Mouse (Mus musculus) lung, postnatal 4 days (tissue): ENCODE measurements around the gene Lrrc75a.
A peak's percentile ranks its signal among the peaks of the same experiment; 100 is the strongest.

Experiments
- DNase-seq, 2 experiments: peaks; one replicate each; pipeline ENCODE4 v3.0.0; 2021

Lrrc75a gene

GRCm38 (mm10) chr11:62644602-62645336, 3.6 kb downstream of the Lrrc75a start:
- no peak for DNase-seq

DNA sequence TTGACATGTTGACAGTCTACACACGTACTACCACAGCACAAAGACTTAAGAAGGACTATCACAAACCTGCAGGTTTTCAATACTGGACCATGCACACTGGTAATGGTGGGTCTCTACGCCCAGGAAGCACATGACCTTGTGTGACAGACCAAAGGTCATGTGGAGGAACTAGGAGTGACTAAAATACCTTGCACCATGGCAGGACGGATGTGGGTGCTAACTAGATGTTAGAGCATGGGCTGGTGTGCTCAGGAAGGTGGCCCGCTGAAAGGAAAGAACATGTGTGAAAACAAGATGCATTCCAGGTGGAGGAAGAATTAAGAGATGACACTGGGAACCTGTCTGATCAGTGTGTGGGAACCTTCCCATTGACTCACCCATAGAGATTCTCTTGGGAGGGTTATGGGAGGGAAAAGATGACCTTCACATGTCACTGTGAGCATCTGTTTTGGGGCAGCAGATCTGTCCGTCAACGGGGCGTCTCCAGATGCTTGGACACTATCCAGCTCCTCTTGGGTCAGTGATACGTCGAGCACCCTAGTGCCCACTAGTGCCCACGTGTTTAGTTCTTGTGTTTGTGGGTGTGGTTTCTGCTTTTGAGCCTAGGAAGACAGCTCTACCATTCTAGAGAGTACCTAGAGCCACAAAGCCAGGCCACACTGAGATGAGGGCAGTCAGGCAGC, 4.5 kb downstream of the Lrrc75a start:
- DNase-seq: no peak

DNA sequence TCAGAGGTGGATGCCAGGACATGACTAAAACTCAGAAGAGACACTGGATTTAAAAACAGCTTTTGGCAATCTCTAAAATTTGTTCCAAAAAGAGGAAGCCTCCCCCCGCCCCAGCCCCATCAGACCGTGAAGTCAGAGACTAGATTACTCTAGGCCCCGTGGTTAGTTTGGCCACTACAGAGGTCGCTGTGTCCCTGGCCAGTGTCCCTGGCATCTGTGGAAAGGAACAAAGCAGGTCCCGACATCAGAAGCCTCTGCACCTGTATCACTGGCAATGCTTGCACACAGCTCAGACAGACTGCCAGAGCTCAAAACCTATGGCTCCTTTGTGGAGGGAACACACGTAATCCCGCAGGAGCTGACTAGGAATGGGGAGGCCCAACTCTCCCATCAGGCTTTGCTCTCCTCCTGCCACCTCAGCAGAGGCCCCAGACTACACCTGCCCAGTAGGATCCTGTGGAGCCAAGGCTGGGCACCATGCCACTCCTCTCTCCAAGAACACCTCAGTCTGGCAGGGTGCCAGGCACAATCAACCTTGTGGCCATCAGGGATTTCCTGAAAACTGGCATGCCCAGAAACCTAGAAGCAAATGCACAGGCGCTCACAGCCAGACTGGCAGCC, 5.2 kb downstream of the Lrrc75a start:
- peak; percentile 82 to 90 for DNase-seq

DNA sequence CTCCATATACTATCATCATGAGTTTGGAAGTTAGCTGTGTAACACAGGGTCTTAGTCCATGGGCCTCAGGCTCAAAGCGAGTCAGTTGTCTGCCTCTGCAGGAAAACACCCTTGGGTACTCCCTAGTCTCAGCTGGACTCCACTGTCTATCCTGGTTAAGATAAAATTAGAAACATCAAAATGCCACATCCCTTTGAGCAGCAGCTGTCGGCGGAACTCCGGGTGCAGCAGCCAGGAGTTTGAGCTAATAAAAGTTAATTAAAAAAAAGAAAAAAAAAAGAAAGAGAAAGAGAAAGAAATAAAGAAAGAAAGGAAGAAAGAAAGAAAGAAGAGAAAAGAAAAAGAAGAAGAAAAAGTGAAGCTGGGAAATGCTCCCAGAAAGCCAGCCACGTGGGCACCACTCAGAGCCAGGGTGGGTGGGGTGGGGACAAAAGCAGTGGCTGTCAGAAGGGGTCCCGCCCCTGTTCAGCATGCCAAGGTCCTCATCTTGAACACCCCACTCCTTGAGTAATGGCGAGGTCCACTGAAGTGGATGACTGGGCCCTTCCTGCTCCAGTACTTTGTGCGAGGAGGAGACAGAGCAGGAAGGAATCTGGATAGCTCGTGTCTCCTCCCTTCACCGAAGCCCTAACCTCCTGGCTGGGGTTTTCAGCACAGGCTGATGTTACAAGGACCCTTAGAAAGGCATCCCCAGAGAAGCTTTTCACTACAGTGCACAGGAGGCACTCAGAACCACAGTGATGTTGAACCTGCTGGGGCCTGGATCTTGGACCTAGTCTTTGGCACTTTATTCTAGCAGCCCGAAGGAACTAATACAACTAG, 6.1 kb downstream of the Lrrc75a start:
- peak; percentile 33 to 72 for DNase-seq

- no peak for DNase-seq
These were observed 7.9 kb downstream of the Lrrc75a start for GRCm38 (mm10) chr11:62640378-62640777.

GRCm38 (mm10) chr11:62638402-62638801, 9.9 kb downstream of the Lrrc75a start:
- no peak for DNase-seq

DNA sequence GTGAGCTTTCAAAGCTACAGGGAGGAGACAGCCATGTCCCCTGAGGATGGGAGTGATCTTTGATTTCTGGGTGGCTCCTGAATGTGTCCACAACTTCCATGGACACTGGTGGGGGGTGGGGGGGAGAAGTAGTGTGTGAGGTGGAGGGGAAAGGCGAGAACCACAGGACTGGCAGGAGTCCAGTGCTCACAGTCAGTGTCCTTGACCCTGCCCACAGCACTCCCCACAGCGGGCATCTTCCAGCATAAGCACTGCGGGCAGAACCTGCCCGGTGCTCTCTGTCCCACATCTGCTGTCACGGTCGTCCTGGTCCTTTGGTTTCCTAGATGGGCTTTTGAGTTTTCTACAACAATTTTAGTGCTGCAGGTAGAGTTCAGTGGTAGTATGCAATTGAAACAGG, 10.5 kb downstream of the Lrrc75a start:
- DNase-seq: no peak

DNA sequence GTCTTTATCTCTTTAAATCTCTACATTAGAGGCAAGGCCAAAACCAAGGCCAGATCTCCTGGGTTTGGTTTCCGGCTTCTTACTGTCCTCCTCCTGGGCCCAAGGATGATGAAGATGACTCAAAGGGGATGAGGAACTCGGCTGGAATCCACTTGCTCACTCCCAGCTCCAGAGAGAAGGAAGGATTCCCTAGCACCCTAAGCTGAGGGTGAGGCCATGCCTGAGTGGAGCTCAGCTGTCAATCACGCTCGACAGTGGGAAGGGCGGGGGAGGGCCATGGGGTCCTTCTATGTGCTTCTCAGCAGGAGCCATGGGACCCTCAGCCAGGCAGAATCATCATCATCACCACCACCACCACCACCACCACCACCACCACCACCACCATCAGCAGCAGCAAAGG, 10.9 kb downstream of the Lrrc75a start:
- DNase-seq: no peak

- peak in 1 of 2 experiments; percentile 37 for DNase-seq
These were observed 11.5 kb downstream of the Lrrc75a start for GRCm38 (mm10) chr11:62636840-62637221.

DNA sequence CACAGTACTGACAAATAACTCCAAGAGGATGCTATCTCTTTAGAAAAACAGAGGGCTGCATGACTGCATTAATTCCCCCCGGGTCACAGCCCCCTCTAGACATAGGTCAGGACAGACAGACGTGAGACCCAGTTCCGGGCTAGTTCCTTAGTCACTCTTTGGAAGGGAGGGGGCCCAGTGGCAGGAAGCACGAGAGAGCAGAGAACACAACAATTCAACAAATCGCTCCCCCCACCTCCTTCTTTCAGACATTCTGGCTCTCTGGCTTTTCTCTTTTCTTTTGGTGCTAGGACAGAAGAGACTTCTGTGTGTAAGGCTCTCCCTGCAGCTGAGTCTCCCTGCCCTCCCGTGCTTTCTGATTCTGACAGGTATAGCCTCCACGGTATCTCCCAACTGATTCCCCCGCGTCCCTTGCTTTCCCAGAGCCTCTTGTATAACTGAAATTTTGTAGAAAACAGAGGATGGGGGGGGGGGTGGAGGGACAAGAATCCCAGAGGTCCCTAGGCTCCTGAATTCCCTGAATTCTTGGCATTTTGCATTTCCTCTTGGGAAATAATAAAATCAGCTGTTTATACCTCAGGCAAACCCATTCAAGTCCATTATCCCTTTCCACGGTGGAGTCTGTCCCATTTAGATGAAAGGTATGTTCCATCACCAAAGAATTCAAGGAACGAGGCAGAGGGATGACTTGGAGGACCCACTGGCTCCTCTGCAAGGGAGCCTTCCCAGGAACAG, 12.1 kb downstream of the Lrrc75a start:
- DNase-seq: no peak

- no peak for DNase-seq
These were observed 12.9 kb downstream of the Lrrc75a start for GRCm38 (mm10) chr11:62635406-62635805.

GRCm38 (mm10) chr11:62631138-62631537, 17.2 kb downstream of the Lrrc75a start:
- DNase-seq: no peak

GRCm38 (mm10) chr11:62630225-62630821, 18.0 kb downstream of the Lrrc75a start:
- no peak for DNase-seq

DNA sequence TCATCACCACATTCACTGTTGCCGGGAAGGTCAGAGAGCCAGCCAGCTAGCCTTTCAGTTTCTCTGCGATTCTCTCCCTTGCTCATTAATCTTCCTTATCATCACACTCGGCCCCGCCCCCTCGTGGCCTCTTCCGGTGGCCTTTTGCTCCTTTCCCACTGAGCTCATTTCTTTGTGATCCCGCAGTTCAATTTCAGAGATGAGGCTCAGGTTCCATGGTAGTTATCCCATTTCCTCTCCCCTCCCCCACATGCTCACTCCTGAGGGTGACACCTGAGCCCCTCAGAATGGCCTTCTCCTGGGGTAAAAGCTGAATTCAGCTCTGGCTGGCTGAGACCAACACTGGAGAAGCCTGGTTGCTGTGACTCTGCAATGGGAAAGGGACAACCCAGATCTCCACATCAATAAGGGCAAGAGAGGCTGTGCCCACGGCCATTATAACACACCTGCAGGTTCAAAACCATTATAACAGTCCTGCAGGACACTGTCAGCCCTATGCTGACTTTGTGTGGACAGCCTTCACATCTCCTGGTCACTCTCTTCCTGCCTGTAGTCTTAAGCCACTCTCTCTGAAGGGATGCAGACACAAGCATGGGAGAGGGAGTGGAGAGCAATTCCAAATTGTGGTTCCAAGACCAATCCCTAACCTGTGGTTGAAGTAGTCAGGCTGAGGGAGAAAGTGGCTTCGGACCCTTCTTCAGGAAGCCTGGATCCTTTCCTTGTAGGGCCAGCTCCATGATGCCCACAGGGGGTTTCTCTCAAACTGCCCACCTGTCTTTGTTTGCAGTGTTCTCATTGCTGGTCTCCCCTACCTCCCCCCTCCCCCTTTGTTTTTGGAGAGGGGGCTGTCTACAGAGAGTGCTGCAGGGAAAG, 18.7 kb downstream of the Lrrc75a start:
- no peak for DNase-seq

DNA sequence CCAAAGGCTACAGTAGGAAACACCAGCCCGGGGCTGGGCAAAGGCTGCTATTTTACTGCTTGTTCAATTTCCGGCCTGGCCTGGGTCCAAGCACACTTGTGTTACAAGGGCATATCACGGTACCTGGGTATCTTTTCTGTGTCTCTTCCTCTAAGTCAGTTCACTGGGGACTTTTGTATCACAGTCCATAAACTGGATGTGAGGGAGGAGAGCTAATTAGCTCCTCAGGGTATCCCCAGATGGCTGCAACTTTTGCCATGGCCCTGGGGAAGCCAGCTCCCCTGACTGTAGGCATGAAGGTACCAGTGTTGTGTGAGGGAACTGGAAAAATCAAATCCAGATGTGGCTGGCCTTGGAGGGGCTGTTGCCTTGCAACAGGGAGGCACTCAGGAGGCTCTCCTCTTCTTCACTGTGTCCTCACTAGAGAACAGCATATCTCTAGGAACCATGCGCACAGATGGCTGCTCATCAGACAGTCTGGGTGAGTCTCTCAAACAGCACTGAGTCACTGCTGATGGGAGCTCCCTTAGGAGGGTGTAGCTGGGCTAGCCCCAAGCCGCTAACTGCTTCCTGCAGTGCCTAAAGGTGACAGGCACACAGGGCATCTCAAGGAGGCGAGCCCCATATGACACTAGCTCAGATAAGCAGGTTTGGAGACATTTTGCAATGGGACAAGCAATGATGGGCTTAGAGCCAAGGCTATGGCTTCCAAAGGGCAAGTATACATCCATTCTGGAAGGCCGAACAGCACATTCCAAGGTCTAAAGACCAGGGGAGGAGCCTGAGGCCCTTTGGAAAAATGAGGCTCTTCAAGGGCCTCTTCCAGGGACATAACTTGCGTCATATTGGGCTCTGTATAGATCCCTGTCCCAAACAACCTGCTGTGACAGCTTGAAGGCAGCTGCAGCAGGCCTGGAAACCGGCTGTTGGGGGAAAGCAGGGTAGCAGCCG, 23.7 kb downstream of the Lrrc75a start:
- peak; percentile 45 to 73 for DNase-seq

- DNase-seq: no peak
These were observed 25.5 kb downstream of the Lrrc75a start for GRCm38 (mm10) chr11:62622850-62623249.

GRCm38 (mm10) chr11:62621586-62622283, 26.6 kb downstream of the Lrrc75a start:
- no peak for DNase-seq

GRCm38 (mm10) chr11:62621079-62621478, 27.2 kb downstream of the Lrrc75a start:
- DNase-seq: no peak

DNA sequence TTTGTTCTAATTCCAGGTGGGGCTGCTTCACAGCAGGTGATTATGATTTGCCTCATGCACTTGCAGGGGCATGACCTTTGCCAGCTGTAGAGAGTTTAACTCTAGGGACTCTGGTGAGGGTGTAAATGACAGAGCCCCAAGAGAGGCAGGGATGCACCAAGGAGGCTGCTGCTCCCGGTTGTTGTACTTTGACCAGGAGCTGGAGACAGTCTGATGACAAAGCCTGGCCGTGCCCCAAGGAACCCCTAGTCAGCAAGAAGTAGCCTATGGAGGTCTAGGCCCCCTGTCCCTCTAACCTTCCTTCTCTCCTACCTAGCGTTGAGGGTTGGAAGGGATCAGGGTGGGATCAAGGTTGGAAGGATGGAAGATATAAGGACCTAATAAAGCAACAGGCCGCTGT, 32.9 kb downstream of the Lrrc75a start:
- no peak for DNase-seq
